Mouse (Mus musculus) testis, postnatal 10 days (tissue): Measurements from ENCODE around the gene Tnpo3.
"Not testable (repeated sequence)": the region's sequence is repeated elsewhere in the genome, so short reads cannot be mapped to it uniquely, and the experiment has no call there.

ENCODE experiments used
- DNase-seq: peaks from one replicate; pipeline ENCODE4 v3.0.0; 2021; ENCODE audit warnings: low spot score

The Tnpo3 gene

DNA sequence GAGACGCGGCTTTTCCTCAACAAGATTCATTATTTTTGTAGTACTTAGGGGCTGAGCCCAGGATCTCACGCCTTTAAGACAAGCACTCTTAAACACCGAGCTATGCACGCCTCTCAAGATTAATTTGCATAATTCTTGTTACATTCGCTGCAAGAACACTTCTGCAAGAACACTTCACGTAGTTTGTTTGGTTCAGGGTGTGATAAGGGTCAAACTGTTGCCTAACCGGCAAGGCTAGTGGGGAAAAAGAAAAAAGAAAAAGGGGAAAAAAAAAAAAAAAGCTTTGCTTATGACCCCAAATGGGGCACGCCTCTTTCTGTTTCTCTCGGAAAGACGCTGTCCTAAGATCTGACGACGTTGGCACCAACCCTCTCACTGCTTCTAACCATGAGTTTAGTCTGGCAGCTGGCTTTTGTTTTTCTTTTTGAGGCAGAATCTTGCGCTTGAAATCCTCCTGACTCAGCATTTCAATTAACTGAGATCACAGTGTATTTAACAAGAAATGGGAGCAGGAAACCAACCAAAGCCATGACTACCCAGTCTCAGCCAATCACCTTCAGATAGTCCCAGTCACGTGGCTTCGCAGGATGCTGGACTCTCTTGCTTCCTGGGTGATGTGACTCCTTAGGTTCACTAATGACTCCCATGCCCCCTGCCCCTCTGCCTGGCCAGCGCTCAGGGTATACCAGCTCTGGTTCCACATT is 11.3 kb upstream of the Tnpo3 start:
- DNase-seq, result no peak

DNA sequence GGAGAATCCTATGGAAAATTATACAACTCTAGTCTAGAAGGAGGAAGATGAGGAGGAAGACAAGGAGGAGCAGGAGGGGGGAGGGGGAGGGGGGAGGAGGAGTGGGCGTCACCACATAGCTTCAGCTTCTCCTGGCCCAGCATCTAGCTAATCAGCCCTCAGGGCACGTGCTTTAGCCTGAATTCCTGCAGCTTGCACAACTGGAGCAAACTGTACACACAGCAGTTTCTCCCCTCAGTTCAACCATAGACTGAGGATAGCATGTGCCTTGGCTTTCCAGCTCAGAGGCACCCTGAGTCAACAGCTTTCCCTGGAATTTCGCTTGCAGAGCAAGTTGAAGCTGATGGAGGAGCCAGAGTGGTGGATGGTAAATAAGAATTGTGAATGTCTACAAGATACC is 10.5 kb upstream of the Tnpo3 start:
- DNase-seq, result no peak

DNA sequence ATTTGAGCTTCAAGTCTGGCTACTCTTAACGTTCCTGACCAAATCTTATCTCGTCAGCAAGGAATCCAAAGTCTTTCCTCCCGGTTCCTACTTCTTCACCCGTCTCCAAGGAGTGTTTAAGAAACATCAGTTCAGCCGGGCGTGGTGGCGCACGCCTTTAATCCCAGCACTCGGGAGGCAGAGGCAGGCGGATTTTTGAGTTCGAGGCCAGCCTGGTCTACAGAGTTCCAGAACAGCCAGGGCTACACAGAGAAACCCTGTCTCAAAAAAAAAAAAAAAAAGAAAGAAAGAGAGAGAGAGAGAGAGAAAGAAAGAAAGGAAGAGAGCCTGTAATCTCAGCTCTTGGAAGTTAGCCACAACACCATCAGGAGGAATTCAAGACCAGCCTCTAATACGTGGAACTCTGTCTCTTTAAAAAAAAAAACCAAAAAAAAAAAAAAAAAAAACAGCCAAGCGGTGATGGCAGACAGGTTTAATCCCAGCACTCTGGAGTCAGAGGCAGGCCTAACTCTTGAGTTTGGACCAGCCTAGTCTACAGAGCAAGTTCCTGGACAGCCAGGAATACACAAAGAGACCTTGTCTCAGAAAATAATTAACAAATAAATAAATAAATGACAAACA is 443 bp upstream of the Tnpo3 start:
- DNase-seq, result not testable (repeated sequence)

DNA sequence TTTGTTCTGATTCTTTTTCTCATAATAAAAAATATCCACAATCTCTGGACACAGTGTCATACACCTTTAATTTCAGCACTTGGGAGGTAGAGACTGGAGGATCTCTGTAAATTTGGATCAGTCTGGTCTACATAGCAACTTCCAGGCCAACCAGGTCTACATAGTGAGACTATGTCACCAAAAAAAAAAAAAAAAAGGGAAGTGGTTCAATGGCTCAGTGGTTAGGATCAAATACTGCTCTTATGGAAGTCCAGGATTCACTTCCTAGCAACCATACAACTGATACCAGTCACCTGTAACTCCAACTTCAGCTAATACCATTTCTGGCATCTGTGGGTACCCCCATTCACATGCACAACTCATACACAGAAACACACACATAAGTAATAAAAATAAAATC is 9.5 kb downstream of the Tnpo3 start:
- DNase-seq, result no peak

- no peak for DNase-seq
Observed at GRCm38 (mm10) chr6:29595656-29596055, 14.0 kb downstream of the Tnpo3 start.

DNA sequence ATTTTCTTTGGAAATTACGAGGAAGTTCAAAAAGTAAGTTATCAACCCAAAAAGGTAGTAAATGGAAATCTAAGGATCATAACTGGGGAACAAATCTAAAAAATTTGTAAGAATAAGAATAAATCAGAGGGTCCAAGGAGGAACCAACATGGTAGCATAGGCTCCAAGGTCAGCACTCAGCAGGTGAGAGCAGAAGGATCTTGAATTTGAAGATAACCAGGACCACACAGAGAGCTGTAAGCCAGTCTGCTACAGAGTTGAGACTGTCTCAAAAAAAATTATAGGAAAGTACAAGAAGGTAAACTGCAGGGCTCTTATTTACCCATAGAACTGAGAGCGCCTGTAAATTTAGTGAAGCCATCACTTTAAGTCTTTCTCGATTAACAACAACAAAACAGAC is 28.5 kb downstream of the Tnpo3 start:
- no peak for DNase-seq

- DNase-seq, result no peak
Observed at GRCm38 (mm10) chr6:29580770-29581169, 28.9 kb downstream of the Tnpo3 start.

DNA sequence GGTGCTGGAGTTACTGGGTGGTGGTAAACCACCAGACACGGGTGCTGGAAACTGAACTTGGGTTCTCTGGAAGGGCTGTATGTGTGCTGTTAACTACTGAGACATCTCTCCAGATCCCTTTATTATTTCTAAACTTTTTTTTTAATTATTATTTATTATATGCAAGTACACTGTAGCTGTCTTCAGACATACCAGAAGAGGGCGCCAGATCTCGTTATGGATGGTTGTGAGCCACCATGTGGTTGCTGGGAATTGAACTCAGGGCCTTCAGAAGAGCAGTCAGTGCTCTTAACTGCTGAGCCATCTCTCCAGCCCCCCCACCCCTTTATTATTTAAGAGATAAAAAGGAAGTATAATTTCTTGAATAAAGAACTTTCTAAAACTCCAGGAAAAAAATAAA is 33.3 kb downstream of the Tnpo3 start:
- not testable (repeated sequence) for DNase-seq

DNA sequence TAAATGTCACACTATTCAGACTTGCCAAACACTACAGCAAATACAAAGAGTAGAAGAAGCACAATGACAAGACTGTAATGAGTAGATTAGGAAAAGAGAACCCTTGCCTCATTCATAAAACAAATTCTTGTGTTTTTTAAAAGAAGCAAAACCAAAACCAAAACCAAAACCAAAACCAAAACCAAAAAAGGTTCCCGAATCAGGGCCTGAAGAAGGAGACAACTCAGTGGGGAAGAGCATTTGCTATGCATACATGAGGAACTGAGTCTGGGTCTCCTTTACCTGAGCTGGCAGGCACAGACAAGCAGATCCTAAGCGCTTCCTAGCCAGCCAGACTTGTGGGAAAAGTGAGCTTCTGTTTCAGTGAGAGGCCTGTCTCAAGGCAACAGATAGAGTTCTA is 52.6 kb downstream of the Tnpo3 start:
- no peak for DNase-seq

GRCm38 (mm10) chr6:29552526-29552925 is 57.2 kb downstream of the Tnpo3 start:
- DNase-seq, result no peak

DNA sequence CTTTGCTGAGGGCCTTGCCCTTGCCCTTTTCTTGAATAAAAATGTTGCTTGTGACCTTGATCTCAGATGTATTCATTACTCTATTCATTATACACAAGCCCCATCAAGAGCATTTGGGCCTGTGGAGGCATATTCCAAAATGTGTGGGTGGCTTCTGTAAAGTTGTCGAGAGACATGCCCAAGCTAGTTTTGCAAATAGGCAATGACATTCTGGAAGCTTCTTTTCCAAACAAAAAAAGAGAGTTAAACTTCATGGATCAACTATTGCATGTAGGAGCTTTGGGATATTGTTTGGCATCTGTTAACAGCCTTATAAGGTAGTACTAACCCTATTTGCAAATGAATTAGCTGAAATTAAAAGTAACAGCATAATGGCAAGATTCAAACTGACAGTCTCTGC is 61.6 kb downstream of the Tnpo3 start:
- no peak for DNase-seq

GRCm38 (mm10) chr6:29547582-29547981 is 62.1 kb downstream of the Tnpo3 start:
- no peak for DNase-seq

GRCm38 (mm10) chr6:29545611-29546010 is 64.1 kb downstream of the Tnpo3 start:
- no peak for DNase-seq

GRCm38 (mm10) chr6:29540956-29541355 is 68.7 kb downstream of the Tnpo3 start:
- DNase-seq, result no peak

- DNase-seq, result no peak
Observed at GRCm38 (mm10) chr6:29540223-29540622, 69.5 kb downstream of the Tnpo3 start.

DNA sequence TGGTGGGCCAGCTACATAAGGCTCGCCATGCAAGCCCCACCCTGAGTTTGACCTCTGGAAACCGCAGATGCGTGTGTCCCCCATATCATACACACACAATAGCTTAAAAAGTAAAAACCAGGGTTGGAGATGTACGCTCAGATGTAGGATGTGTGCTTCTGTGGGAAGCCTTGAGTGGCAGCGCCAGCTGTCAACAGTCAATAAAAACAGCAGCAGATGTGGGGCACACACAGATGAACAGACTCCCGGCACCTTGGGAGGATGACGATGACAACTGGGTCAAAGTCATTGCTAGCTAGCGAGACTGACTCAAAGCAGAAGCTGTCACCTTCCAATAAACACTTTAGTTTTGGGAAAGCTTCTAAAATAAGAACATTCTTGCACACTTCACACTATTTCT is 70.2 kb downstream of the Tnpo3 start:
- no peak for DNase-seq

GRCm38 (mm10) chr6:29537221-29537620 is 72.5 kb downstream of the Tnpo3 start:
- DNase-seq, result no peak

- DNase-seq, result no peak
Observed at GRCm38 (mm10) chr6:29536651-29537193, 73.0 kb downstream of the Tnpo3 start.

GRCm38 (mm10) chr6:29535316-29535715 is 74.4 kb downstream of the Tnpo3 start:
- DNase-seq, result peak; percentile 87

DNA sequence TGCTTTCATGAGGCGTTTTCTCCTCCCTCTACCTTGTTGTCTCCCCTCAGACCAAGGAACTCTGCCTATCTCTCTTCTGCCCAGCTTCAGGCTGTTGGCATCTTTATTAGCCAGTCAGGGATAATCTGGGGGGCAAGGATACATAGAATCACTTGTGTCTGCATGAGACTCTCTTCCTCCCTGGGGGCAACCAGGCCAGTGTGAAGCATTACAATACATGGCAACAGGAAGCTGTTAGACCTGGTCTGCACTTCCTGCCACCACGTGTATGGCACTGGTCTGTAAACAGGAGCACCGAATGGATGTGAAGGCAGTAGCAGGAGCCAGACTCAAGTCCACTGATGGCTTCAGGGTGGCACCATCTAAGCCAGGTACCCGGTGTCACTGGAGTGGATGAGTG is 79.6 kb downstream of the Tnpo3 start:
- no peak for DNase-seq

DNA sequence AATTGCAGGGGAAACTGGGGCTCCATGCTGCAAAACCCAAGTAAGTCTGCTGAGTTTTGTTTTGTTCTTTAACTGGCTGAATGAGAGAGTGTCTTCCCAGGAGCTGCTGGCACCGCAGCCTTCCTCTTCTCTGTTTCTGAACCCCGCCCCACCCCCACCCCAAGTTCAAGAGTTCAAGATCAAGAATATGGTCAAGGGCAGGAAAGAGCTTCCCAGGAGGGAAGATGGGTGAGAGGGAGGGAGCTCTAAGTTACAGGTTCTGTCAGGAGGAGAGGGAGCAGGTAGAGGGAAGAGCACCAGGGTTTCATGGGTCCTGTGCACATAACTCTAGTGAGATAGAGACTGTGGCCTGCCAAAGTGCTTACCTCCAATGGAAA is 80.3 kb downstream of the Tnpo3 start:
- no peak for DNase-seq

DNA sequence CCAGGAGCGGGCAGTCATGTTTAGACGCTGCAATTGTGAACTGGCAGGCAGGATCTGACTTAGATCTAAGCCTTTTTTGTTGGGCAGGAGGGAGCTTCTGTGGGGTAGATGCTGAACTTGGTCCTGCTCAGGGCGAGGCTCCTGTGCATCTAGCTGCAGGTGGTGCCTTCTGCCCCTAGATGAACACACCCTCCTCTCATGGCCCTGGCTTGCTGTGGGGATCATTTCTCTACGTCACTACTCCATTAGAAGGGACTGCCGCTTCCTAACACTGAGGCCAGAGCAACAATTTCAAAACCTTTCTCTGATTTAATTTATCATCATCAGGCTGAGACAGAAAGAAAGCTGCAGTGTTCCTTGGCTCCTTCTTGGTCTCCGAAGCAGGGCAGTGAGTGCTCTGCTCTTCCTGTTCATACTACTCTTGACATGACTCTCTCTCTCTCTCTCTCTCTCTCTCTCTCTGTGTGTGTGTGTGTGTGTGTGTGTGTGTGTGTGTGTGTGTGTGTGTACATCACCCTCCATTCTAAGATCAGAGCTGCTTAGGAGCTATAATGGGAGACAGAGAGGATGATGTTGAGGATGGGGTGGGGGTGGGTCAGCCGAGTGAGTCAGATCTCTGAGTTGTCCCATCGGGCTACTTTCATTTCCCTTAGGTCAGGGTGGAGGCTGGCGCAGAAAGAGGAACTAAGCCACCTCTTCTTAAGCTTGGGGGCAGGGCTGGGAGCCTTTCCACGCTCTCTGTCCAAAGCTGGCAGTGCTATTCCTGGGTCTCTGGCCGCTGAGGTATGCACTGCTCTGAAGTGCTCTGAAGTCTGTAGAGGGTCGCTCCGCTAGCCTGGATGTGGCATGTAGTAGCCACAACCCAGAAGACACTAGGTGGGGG is 80.9 kb downstream of the Tnpo3 start:
- DNase-seq, result no peak

DNA sequence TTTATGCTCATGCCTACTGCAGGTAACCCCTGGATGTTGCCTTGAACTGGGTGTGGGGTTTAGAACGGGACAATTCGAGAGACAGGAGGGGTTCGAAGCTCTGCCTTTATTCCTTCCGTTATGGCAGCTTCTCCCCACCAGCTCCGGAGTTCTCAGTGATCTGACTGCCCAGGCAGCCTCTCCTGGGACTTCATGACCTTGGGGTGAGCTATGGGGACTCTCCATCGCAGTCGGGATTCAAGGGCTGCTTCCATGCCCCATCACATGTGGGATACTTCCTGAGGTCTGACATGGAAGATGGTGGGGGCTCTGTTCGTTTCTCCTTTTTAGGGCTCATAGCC is 81.6 kb downstream of the Tnpo3 start:
- no peak for DNase-seq
